Mouse (Mus musculus) lung, postnatal 0 days (tissue): ENCODE data around the gene Celf2.

Source experiments
- CTCF ChIP-seq: IDR thresholded peaks from 2 replicates; pipeline ENCODE4 v1.5.1; 2016; ENCODE audit warnings: antibody characterized with exemption, mild to moderate bottlenecking
- EP300 ChIP-seq: IDR thresholded peaks from 2 replicates; pipeline ENCODE4 v1.6.1; 2016; ENCODE audit warnings: antibody characterized with exemption, mild to moderate bottlenecking, control low read depth

GRCm38 (mm10) chr2:6546462-6547138, 962.8 kb downstream of the Celf2 start:
- TF ChIP-seq CTCF, result no peak
- TF ChIP-seq EP300, result no peak
